Comparison of ENCODE assay signal across 10 mouse cellular contexts in genomic region chr12:117200590-117200989, GRCm38 (mm10).
A peak's percentile ranks its signal among the peaks of the same experiment; 100 is the strongest.
DNase-seq lines count a peak whose midpoint lies in the region; ATAC-seq lines count a peak whose summit lies in the region.
"Had no signal": no experiment of that assay in that cellular context is flagged by ENCODE, and none has a peak within 500 bp of the region (broad histone marks: within the 10 kb centered on the region; RNA-seq: fewer than 3 reads in every experiment).

No protein-coding gene starts in this region.

- H3K4me2 ChIP-seq in hindbrain, embryonic 11.5 days (replicated peaks; ENCODE audit: low read depth, low read length), result no peak overlapping the region
- H3K4me2 ChIP-seq in forebrain, embryonic 15.5 days (replicated peaks), result no peak overlapping the region
- no peak overlapping the region for H3K4me2 ChIP-seq in hindbrain, embryonic 13.5 days
- H3K4me2 ChIP-seq: embryonic facial prominence, embryonic 15.5 days; liver, embryonic 15.5 days had no signal

- peaks cover 53% of the 10 kb centered on the region for H3K36me3 ChIP-seq in hindbrain, embryonic 10.5 days
- no peaks in the 10 kb centered on the region for H3K36me3 ChIP-seq in hindbrain, embryonic 11.5 days (ENCODE audit: control insufficient read depth, insufficient read depth, low read length)
- H3K36me3 ChIP-seq in forebrain, embryonic 15.5 days, result no peaks in the 10 kb centered on the region
- no peaks in the 10 kb centered on the region for H3K36me3 ChIP-seq in hindbrain, embryonic 13.5 days
- H3K36me3 ChIP-seq in midbrain, embryonic 10.5 days, result peaks cover 67% of the 10 kb centered on the region
- H3K36me3 ChIP-seq: embryonic facial prominence, embryonic 15.5 days; liver, embryonic 15.5 days had no signal

- ATAC-seq in hindbrain, embryonic 11.5 days (ENCODE audit: low FRiP score), result no peak
- ATAC-seq in forebrain, embryonic 15.5 days (replicated peaks), result no peak
- ATAC-seq in hindbrain, embryonic 13.5 days (ENCODE audit: low FRiP score), result no peak

- H3K9me3 ChIP-seq in hindbrain, embryonic 10.5 days, result no peaks in the 10 kb centered on the region
- no peaks in the 10 kb centered on the region for H3K9me3 ChIP-seq in hindbrain, embryonic 11.5 days (ENCODE audit: control insufficient read depth, low read length)
- H3K9me3 ChIP-seq in forebrain, embryonic 15.5 days, result no peaks in the 10 kb centered on the region
- no peaks in the 10 kb centered on the region for H3K9me3 ChIP-seq in hindbrain, embryonic 13.5 days
- no peaks in the 10 kb centered on the region for H3K9me3 ChIP-seq in midbrain, embryonic 10.5 days (replicated peaks)
- H3K9me3 ChIP-seq: embryonic facial prominence, embryonic 15.5 days; liver, embryonic 15.5 days had no signal

- intact Hi-C loops in left cerebral cortex, postnatal 4 days (cut with DNase I), result no loop called here

- H3K27me3 ChIP-seq in hindbrain, embryonic 10.5 days (ENCODE audit: insufficient read depth, poor library complexity, severe bottlenecking), result no peaks in the 10 kb centered on the region
- no peaks in the 10 kb centered on the region for H3K27me3 ChIP-seq in hindbrain, embryonic 11.5 days (ENCODE audit: control insufficient read depth, insufficient read depth, low read length)
- H3K27me3 ChIP-seq in forebrain, embryonic 15.5 days, result no peaks in the 10 kb centered on the region
- H3K27me3 ChIP-seq in hindbrain, embryonic 13.5 days, result no peaks in the 10 kb centered on the region
- H3K27me3 ChIP-seq in midbrain, embryonic 10.5 days (ENCODE audit: low read depth, poor library complexity, severe bottlenecking), result no peaks in the 10 kb centered on the region
- H3K27me3 ChIP-seq: embryonic facial prominence, embryonic 15.5 days; liver, embryonic 15.5 days had no signal

- peak; percentile 18 for DNase-seq in hindbrain, embryonic 10.5 days (ENCODE audit: low spot score)
- no peak for DNase-seq in hindbrain, embryonic 11.5 days (ENCODE audit: low spot score)
- DNase-seq in midbrain, embryonic 10.5 days (ENCODE audit: low spot score), result no peak
- DNase-seq in frontal cortex, postnatal 36 days (ENCODE audit: low spot score in 2 of 2), result no peak
- no peak for DNase-seq in left cerebral cortex, postnatal 4 days
- no peak for DNase-seq in left cerebral cortex, adult 18-20 months (ENCODE audit: low spot score in 2 of 2)

- H3K4me3 ChIP-seq in hindbrain, embryonic 10.5 days, result no peak overlapping the region
- H3K4me3 ChIP-seq in hindbrain, embryonic 11.5 days (ENCODE audit: low read depth, low read length), result no peak overlapping the region
- no peak overlapping the region for H3K4me3 ChIP-seq in forebrain, embryonic 15.5 days
- H3K4me3 ChIP-seq in hindbrain, embryonic 13.5 days, result no peak overlapping the region
- no peak overlapping the region for H3K4me3 ChIP-seq in midbrain, embryonic 10.5 days
- H3K4me3 ChIP-seq: embryonic facial prominence, embryonic 15.5 days; liver, embryonic 15.5 days had no signal

- H3K27ac ChIP-seq in hindbrain, embryonic 10.5 days, result peak overlapping the region; percentile 46
- no peak overlapping the region for H3K27ac ChIP-seq in hindbrain, embryonic 11.5 days (ENCODE audit: low read depth, low read length)
- H3K27ac ChIP-seq in forebrain, embryonic 15.5 days (replicated peaks), result peak overlapping the region; percentile 31; the same call in 1 of the 2 replicates
- peak overlapping the region; percentile 6 for H3K27ac ChIP-seq in hindbrain, embryonic 13.5 days
- H3K27ac ChIP-seq in midbrain, embryonic 10.5 days (replicated peaks), result peak overlapping the region; percentile 79
- H3K27ac ChIP-seq: embryonic facial prominence, embryonic 15.5 days; liver, embryonic 15.5 days had no signal

- WGBS in hindbrain, embryonic 10.5 days, result 65% methylated on average over 5 of the region's 5 CpGs
- 60% methylated on average over 5 of the region's 5 CpGs for WGBS in hindbrain, embryonic 11.5 days
- WGBS in forebrain, embryonic 15.5 days, result 48% methylated on average over 5 of the region's 5 CpGs
- 49% methylated on average over 5 of the region's 5 CpGs for WGBS in hindbrain, embryonic 13.5 days
- 65% methylated on average over 5 of the region's 5 CpGs for WGBS in midbrain, embryonic 10.5 days

- H3K9ac ChIP-seq in hindbrain, embryonic 11.5 days (ENCODE audit: low read depth, low read length), result no peak overlapping the region
- no peak overlapping the region for H3K9ac ChIP-seq in forebrain, embryonic 15.5 days (replicated peaks)
- H3K9ac ChIP-seq in hindbrain, embryonic 13.5 days, result peak overlapping the region; percentile 0; the same call in 1 of the 2 replicates
- H3K9ac ChIP-seq: embryonic facial prominence, embryonic 15.5 days; liver, embryonic 15.5 days had no signal

- H3K4me1 ChIP-seq in hindbrain, embryonic 10.5 days (replicated peaks), result peaks cover 91% of the 10 kb centered on the region
- H3K4me1 ChIP-seq in hindbrain, embryonic 11.5 days (replicated peaks; ENCODE audit: control insufficient read depth, insufficient read depth, low read length), result peaks cover 27% of the 10 kb centered on the region
- H3K4me1 ChIP-seq in forebrain, embryonic 15.5 days, result peaks cover 76% of the 10 kb centered on the region
- peaks cover 86% of the 10 kb centered on the region for H3K4me1 ChIP-seq in hindbrain, embryonic 13.5 days (replicated peaks)
- H3K4me1 ChIP-seq in midbrain, embryonic 10.5 days, result peaks cover 93% of the 10 kb centered on the region
